19 mouse cellular contexts compared by ENCODE assay signal in genomic region chr10:7598177-7598576, GRCm38 (mm10). TPM values are rescaled to one million over a fixed set of nuclear protein-coding genes. Genes with fewer than 3 reads are reported as not detected.
DNase-seq lines count a peak whose midpoint lies in the region; ATAC-seq and TF ChIP-seq lines count a peak whose summit lies in the region.
"Had no signal": no experiment of that assay in that cellular context is flagged by ENCODE, and none has a peak within 500 bp of the region (broad histone marks: within the 10 kb centered on the region; RNA-seq: fewer than 3 reads in every experiment).

No protein-coding gene starts in this region.

- H3K4me1 ChIP-seq in midbrain, postnatal 0 days (ENCODE audit: insufficient read depth, low read length): no peaks in the 10 kb centered on the region
- H3K4me1 ChIP-seq: embryonic facial prominence, embryonic 12.5 days; forebrain, embryonic 13.5 days; forebrain, embryonic 15.5 days had no signal

- WGBS in midbrain, postnatal 0 days: 90% methylated on average over 7 of the region's 7 CpGs

- no peak for TF ChIP-seq CTCF in midbrain, postnatal 0 days (IDR thresholded peaks at IDR 0.05)

- H3K4me3 ChIP-seq in midbrain, postnatal 0 days (ENCODE audit: low read depth, low read length): no peak overlapping the region
- H3K4me3 ChIP-seq: embryonic facial prominence, embryonic 10.5 days; embryonic facial prominence, embryonic 12.5 days; forebrain, embryonic 13.5 days; forebrain, embryonic 15.5 days had no signal

- no peak overlapping the region for H3K4me2 ChIP-seq in midbrain, postnatal 0 days (ENCODE audit: low read depth, low read length, poor library complexity, severe bottlenecking)
- H3K4me2 ChIP-seq: embryonic facial prominence, embryonic 12.5 days; forebrain, embryonic 13.5 days; forebrain, embryonic 15.5 days had no signal

- no peak overlapping the region for H3K9ac ChIP-seq in midbrain, postnatal 0 days (replicated peaks; ENCODE audit: low read length, poor library complexity, severe bottlenecking)
- H3K9ac ChIP-seq: embryonic facial prominence, embryonic 12.5 days; forebrain, embryonic 13.5 days; forebrain, embryonic 15.5 days had no signal

- no peaks in the 10 kb centered on the region for H3K36me3 ChIP-seq in midbrain, postnatal 0 days (ENCODE audit: insufficient read depth, low read length)
- H3K36me3 ChIP-seq: embryonic facial prominence, embryonic 10.5 days; embryonic facial prominence, embryonic 12.5 days had no signal

- ATAC-seq in common myeloid progenitor, adult 5-6 weeks (replicated peaks; ENCODE audit: low read depth, poor library complexity, severe bottlenecking): peak; percentile 73
- peak; percentile 82 for ATAC-seq in granulocyte monocyte progenitor cell, adult 5-6 weeks (replicated peaks; ENCODE audit: poor library complexity, severe bottlenecking)
- peak; percentile 76 for ATAC-seq in megakaryocyte progenitor cell, adult 5-6 weeks (replicated peaks; ENCODE audit: poor library complexity)
- no peak for ATAC-seq in midbrain, postnatal 0 days (ENCODE audit: low FRiP score)
- ATAC-seq: forebrain, embryonic 13.5 days; forebrain, embryonic 15.5 days had no signal

- no peak overlapping the region for H3K27ac ChIP-seq in midbrain, postnatal 0 days (ENCODE audit: low read depth, low read length)
- H3K27ac ChIP-seq: embryonic facial prominence, embryonic 10.5 days; embryonic facial prominence, embryonic 12.5 days; forebrain, embryonic 13.5 days; forebrain, embryonic 15.5 days had no signal

- no peaks in the 10 kb centered on the region for H3K27me3 ChIP-seq in midbrain, postnatal 0 days (ENCODE audit: insufficient read depth, low read length)
- H3K27me3 ChIP-seq: embryonic facial prominence, embryonic 12.5 days; forebrain, embryonic 13.5 days; forebrain, embryonic 15.5 days had no signal

- no peaks in the 10 kb centered on the region for H3K9me3 ChIP-seq in midbrain, postnatal 0 days (ENCODE audit: low read length)
- H3K9me3 ChIP-seq: embryonic facial prominence, embryonic 10.5 days; embryonic facial prominence, embryonic 12.5 days; forebrain, embryonic 13.5 days; forebrain, embryonic 15.5 days had no signal

- DNase-seq in left cerebral cortex, adult 11 months (ENCODE audit: low spot score): no peak
- no peak for DNase-seq in ovary, postnatal 36 days (ENCODE audit: low spot score)
- no peak for DNase-seq in midbrain, postnatal 0 days (ENCODE audit: low spot score)
- DNase-seq: adrenal gland, adult 2 months; adrenal gland, postnatal 10 days; adrenal gland, postnatal 25 days; cerebellum, adult 11 months; cerebellum, adult 18-20 months; cerebellum, adult 8-10 months; cerebellum, adult 9-11 months; cerebellum, postnatal 14 days; cerebellum, postnatal 36 days had no signal

RNA-seq across cellular contexts. Expression of gene Lrp11, which starts 8.6 kb away (rescaled TPM):
- 0.53 and 1.5 TPM in 2 replicates for total RNA-seq in common myeloid progenitor, adult 5-6 weeks (2017)
- total RNA-seq in granulocyte monocyte progenitor cell, adult 5-6 weeks (2014; fragmentation: Nextera tagmentation): 0.45 and 1.2 TPM in 2 replicates
- 0.57 and 0.82 TPM in 2 replicates for total RNA-seq in granulocyte monocyte progenitor cell, adult 5-6 weeks (2017)
- 0.69 and 1.1 TPM in 2 replicates for total RNA-seq in megakaryocyte progenitor cell, adult 5-6 weeks (2015)
- total RNA-seq in megakaryocyte progenitor cell, adult 5-6 weeks (2017): 0.83 and 2.5 TPM in 2 replicates
- total RNA-seq in midbrain, postnatal 0 days (2014; rRNA removed): 123 and 139 TPM in 2 replicates
- 48.2 and 51.7 TPM in 2 replicates for polyA plus RNA-seq in midbrain, postnatal 0 days (2015; fragmentation: Nextera tagmentation; extraction: Ambion mirVana)

Comparison
In these comparisons a context has a peak if more than half of its experiments do, and no peak if none do; other contexts are left out.
1. RNA of gene Lrp11, which starts 8.6 kb away (total RNA-seq): 123 to 139 TPM in midbrain, postnatal 0 days; 0.53 to 1.5 TPM in common myeloid progenitor, adult 5-6 weeks, 0.69 to 2.5 TPM in megakaryocyte progenitor cell, adult 5-6 weeks and 0.45 to 1.2 TPM in granulocyte monocyte progenitor cell, adult 5-6 weeks; every median in the first group is over 10 times any median in the second.